Mouse (Mus musculus) kidney, embryonic 16.5 days (tissue): Measurements from ENCODE around the gene Arhgef1. TPM values are rescaled to one million over a fixed set of nuclear protein-coding genes. Genes with fewer than 3 reads are reported as not detected.

Experiments used
- ATAC-seq: fragments of 200-750 bp; cut with Nextera tagmentation; 2 replicates; pipeline ENCODE4 v1.8.0; 2017; ENCODE audit warnings: moderate TSS enrichment; ENCODE audit not compliant: low FRiP score, low TSS enrichment
- H3K27ac ChIP-seq: fragments of 300-500 bp; sonication (generic); 2 replicates; pipeline ENCODE4 v1.5.1; 2014; ENCODE audit warnings: low read length
- H3K27me3 ChIP-seq: fragments of 300-500 bp; sonication (generic); 2 replicates; pipeline ENCODE4 v1.6.1; 2014; ENCODE audit warnings: low read length, control low read depth, mixed read lengths; ENCODE audit not compliant: insufficient read depth
- H3K36me3 ChIP-seq: fragments of 300-500 bp; sonication (generic); 2 replicates; pipeline ENCODE4 v1.6.1; 2014; ENCODE audit warnings: low read length, control low read depth, mixed read lengths; ENCODE audit not compliant: insufficient read depth
- H3K4me1 ChIP-seq: fragments of 300-500 bp; sonication (generic); 2 replicates; pipeline ENCODE4 v1.6.1; 2014; ENCODE audit warnings: low read length, control low read depth, mixed read lengths; ENCODE audit not compliant: insufficient read depth
- H3K4me2 ChIP-seq: fragments of 300-500 bp; sonication (generic); replicated peaks from 2 replicates; pipeline ENCODE4 v1.6.1; 2014; ENCODE audit warnings: low read depth, low read length
- H3K4me3 ChIP-seq: fragments of 300-500 bp; sonication (generic); 2 replicates; pipeline ENCODE4 v1.5.1; 2014; ENCODE audit warnings: mild to moderate bottlenecking, low read length
- H3K9ac ChIP-seq: fragments of 300-500 bp; sonication (generic); replicated peaks from 2 replicates; pipeline ENCODE4 v1.6.1; 2014; ENCODE audit warnings: low read length
- H3K9me3 ChIP-seq: fragments of 300-500 bp; sonication (generic); 2 replicates; pipeline ENCODE4 v1.6.1; 2016; ENCODE audit warnings: low read length, control low read depth
- WGBS: fragments of 180-500 bp; shearing (Covaris S2); extraction: QIAGEN DNeasy Blood & Tissue Kit; methylation state at CpG from one replicate; pipeline ENCODE4 v1.1.7; 2014; 5-methylcytosine and 5-hydroxymethylcytosine counted together
- polyA plus RNA-seq: library from polyadenylated mRNA; unstranded; fragments of >200 nt; fragmentation: Nextera tagmentation; extraction: Ambion mirVana; gene quantifications from 2 replicates; pipeline ENCODE4 v1.2.1, GENCODE M21; 2015

Arhgef1 gene
- polyA plus RNA-seq, 1 experiment from 2014 or later = 94.7 TPM

DNA sequence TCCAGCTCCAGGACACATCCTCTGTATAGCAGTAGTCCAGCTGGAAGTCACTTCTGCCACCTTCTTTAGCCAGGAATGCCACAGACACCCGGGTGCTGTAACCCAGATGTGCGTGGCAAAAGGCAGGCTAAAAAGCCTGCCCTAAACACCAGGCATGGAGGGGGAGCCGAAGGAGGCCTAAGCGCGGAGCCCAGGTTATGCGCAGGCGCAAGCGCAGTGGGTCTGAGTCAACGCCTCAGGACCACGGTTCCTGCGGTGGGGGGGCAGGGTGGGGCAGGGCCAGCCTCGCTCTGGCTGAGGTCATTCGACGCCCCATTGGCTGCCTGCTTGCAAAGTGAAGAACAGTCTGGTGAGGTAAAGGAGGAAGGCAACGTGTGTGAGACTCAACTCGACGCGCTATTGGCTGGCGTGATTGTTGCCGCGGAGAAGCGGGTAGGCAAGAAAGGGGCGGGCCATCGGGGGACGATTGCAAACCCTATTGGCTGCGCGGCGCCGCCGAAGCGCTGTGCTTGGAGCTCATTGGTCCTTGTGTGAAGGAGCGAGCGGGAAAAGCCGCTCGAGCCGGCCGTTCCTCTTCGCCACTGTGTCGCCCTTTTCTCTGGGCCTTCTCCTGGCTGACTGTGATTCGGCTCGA lies 33.1 kb upstream of the Arhgef1 start, which contains the start of the genes Lypd4 and Dmrtc2:
Gene Lypd4 (minus strand): TSS at position 410 of the 634 bp plus-strand sequence.
Gene Dmrtc2 (plus strand): TSS at position 526 of the 634 bp plus-strand sequence.
- Histone ChIP-seq H3K4me1 (no peaks in the 10 kb centered on the region), H3K27ac (no peak within 1 kb of the TSS), H3K4me2 (no peak within 1 kb of the TSS), H3K9me3 (0 out of 2 replicates have a peak, but pooled peaks cover 2% of the 10 kb centered on the region), H3K36me3 (no peaks in the 10 kb centered on the region), H3K9ac (no peak within 1 kb of the TSS), H3K27me3 (no peaks in the 10 kb centered on the region), H3K4me3 (no peak within 1 kb of the TSS)
- 0 out of 2 replicates have a peak, but pooled peaks have one; percentile 23 for ATAC-seq
- 56% methylated on average over 41 of the region's 41 CpGs for WGBS

DNA sequence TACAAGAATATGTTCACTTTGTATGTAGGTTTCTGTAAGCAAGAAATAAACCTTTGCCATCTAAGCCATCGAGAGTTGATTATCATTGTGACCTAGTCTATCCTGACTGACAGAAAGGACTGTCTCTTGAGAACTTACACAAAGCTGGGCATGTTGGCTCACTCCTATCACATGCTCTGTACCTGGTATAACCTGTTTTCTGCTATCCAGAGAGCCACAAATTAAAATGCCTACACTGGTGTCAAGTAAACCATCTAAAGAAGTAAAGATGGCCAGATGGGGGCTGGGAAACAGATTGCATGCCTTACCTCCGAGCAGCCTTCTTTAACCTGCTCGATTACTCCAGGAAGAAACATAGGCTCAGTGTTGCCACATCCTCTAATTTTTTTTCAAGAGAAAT lies 25.1 kb upstream of the Arhgef1 start:
- 68% methylated on average over 3 of the region's 3 CpGs for WGBS
- ATAC-seq = no peak
- Histone ChIP-seq H3K36me3 (no peaks in the 10 kb centered on the region), H3K9me3 (no peaks in the 10 kb centered on the region), H3K4me2 (no peak overlapping the region), H3K9ac (no peak overlapping the region), H3K4me1 (0 out of 2 replicates have a peak, but pooled peaks cover 8% of the 10 kb centered on the region), H3K27ac (no peak overlapping the region), H3K4me3 (no peak overlapping the region), H3K27me3 (no peaks in the 10 kb centered on the region)

DNA sequence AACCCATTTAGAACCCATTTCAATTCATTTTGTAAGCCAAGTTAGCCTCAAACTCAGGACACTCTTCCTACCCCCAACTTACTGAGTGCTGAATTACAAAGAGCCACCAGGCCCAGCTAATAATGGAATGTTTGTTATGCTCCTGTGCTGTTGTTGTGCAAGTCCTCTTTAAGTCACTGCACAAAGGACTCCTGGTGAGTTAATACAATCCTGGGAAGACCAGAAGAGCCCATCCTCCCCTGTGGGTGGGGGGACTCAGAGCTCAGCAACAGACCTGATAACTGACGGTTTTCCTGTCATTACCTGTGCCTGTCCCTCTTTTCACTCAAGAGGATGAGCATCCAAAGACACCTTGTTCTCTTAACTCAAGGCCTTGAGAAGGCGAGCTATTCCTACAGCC lies 23.1 kb upstream of the Arhgef1 start:
- no peaks in the 10 kb centered on the region for H3K9me3 ChIP-seq
- 0 out of 2 replicates have a peak, but pooled peaks cover 8% of the 10 kb centered on the region for H3K4me1 ChIP-seq
- H3K27me3 ChIP-seq = no peaks in the 10 kb centered on the region
- no peak overlapping the region for H3K9ac ChIP-seq
- H3K36me3 ChIP-seq = no peaks in the 10 kb centered on the region
- no peak for ATAC-seq
- WGBS = 29% methylated on average over 2 of the region's 2 CpGs
- H3K4me2 ChIP-seq = no peak overlapping the region
- H3K4me3 ChIP-seq = no peak overlapping the region
- no peak overlapping the region for H3K27ac ChIP-seq

DNA sequence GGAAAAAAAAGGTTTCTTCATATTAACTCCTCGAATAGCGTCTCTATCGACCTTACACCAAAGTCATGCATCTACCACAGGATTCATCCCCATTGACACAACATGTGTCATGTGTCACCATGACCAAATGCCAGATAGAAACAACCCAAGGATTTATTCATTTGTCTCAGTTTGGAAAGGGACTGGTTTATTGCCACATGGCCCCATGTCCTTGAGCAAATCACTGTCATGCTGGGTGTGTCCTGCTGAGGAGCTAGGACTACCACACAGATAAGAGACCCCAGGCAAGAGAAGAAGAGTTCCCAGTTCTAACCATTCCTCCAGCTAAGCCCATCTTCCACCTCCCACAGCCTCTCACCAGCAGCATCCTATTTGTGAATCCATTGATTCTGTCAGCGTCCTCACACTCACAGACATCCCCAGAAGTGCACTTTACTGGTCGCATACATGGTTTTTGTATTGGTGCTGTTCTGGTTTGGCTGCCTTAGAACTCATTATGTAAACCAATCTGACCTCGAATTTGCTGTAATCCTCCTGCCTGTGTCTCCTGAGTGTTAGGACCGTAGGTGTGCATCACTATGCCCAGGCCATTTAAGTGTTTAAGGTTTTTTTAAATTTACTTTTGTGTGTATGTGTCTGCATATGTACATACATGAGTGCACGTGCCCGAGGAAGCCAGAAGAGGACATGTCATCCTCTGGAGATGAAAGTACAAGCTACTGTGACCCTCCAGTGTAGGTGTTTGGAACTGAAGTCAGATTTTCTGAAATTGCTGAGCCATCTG lies 20.1 kb upstream of the Arhgef1 start:
- no peak overlapping the region for H3K4me3 ChIP-seq
- ATAC-seq = no peak
- WGBS = 94% methylated on average over 9 of the region's 9 CpGs
- H3K9ac ChIP-seq = no peak overlapping the region
- no peak overlapping the region for H3K4me2 ChIP-seq
- peaks cover 22% of the 10 kb centered on the region for H3K36me3 ChIP-seq
- no peaks in the 10 kb centered on the region for H3K9me3 ChIP-seq
- peaks cover 31% of the 10 kb centered on the region for H3K4me1 ChIP-seq
- H3K27ac ChIP-seq = no peak overlapping the region
- H3K27me3 ChIP-seq = no peaks in the 10 kb centered on the region

DNA sequence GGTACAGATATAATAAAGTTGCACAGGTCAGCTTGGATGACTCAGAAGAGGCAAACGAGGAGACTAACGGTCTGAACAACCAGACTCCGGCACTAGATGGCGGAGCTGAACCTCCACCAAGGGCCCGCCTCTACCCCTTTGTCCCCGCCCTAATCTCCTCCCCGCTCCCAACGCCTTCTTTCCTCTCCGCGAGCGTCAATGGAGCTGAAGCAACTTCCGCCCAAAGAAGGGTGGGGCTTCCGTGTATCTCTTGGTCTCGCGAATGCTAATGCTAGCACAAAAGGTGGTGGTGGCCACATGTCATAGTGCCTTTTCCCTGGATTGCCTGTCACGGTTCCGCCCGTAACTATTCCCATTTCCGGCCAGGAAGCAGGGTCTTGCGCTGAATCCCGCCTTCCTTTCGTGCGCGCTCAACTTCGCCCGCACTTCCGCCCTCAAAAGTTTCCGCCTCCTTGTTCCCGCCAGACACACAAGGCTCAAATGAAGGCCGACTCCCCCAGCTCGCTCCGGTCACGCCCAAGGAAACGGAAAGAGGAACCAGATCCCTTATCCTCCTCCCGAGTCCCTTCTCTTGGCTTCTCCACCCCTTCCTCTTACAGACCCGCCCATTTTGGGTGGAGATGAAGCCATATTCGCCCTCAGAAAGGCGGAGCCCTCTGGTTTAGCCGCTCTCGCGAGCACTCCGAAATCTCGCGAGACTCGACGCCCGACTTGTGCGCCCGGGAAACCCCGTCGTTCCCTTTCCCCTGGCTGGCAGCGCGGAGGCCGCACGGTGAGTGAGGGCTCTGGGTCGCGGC lies 18.6 kb upstream of the Arhgef1 start, which contains the start of gene Rps19:
Gene Rps19 (plus strand): TSS at position 476 of the 797 bp plus-strand sequence.
- peak within 1 kb of the TSS; percentile 94 for H3K27ac ChIP-seq
- H3K9ac ChIP-seq = peak within 1 kb of the TSS; percentile 100
- peak within 1 kb of the TSS; percentile 93 for H3K4me2 ChIP-seq
- H3K27me3 ChIP-seq = no peaks in the 10 kb centered on the region
- H3K4me1 ChIP-seq = peaks cover 43% of the 10 kb centered on the region
- H3K36me3 ChIP-seq = peaks cover 35% of the 10 kb centered on the region
- under 1% methylated on average over 57 of the region's 57 CpGs for WGBS
- peak; percentile 95 for ATAC-seq
- H3K9me3 ChIP-seq = no peaks in the 10 kb centered on the region
- H3K4me3 ChIP-seq = peak within 1 kb of the TSS; percentile 89

DNA sequence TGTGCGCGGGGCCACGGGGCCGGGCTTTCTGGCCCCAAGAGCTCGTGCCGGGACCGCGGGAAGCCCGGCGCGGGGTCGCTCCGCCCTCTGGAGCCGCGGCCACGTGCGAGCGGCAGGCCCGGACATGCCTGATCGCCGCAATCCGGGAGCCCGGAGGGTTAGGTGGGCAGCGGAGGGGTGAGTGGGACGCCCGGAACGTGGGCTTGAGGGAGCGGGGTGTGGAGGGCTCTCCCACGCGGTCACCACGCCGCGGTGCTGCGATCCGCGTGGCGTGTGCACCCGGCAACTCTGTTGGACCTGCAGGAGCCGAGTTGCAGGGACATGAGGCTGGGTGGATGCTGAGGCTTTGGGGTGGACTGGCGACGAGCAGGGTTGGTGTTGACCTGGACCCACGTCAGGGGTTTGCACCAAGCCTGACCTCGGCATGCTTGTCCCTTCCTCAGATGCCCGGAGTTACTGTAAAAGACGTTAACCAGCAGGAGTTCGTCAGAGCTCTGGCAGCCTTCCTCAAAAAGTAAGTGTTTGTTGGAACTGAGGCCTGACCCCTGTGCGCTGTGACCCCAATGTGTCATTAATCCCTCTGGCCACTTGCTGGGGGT lies 17.9 kb upstream of the Arhgef1 start:
- H3K9me3 ChIP-seq = no peaks in the 10 kb centered on the region
- H3K27ac ChIP-seq = peak overlapping the region; percentile 94
- peaks cover 42% of the 10 kb centered on the region for H3K36me3 ChIP-seq
- peak overlapping the region; percentile 100 for H3K9ac ChIP-seq
- peak overlapping the region; percentile 93 for H3K4me2 ChIP-seq
- peak overlapping the region; percentile 89 for H3K4me3 ChIP-seq
- peaks cover 45% of the 10 kb centered on the region for H3K4me1 ChIP-seq
- under 1% methylated on average over 47 of the region's 47 CpGs for WGBS
- H3K27me3 ChIP-seq = no peaks in the 10 kb centered on the region
- ATAC-seq = peak; percentile 0

DNA sequence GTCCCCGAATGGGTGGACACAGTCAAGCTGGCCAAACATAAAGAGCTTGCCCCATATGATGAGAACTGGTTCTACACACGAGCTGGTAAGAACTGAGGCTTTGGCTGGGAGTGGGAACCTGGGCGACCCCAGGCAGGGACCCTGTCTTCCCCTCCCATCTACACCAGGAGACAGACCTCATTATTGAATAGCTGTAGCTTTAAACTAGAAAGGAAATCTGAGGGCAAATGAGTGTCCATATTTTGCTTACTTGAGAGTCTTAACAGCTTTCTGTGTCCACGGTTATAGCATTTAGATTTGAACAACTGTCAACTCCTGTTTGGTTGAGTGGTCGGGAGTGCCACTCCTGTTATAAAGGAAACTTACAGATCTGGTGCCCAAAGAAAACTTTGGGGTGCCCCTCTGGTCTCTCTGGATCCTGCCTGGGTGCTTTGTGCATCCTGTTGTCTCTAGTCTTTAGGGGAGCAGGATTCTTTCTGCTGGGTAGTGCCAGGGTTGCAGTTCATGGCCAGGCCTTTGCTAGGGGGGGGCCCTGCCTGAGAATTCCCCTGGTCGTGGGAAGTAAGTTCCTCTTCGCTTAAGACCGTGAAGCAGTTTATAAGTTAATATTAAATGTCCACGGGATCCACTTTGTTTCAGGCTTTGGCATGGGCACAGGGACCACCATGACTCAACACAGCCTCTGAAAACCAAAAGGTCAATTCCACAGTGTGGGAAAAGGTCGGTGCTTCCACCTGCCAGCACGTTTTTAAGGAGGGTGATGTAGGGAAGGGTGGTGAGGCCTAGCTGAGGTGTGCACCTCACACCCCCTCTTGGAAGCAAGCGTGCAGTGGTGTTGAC lies 17.0 kb upstream of the Arhgef1 start:
- peak overlapping the region; percentile 100 for H3K9ac ChIP-seq
- peak overlapping the region; percentile 89 for H3K4me3 ChIP-seq
- H3K27me3 ChIP-seq = no peaks in the 10 kb centered on the region
- 22% methylated on average over 12 of the region's 12 CpGs for WGBS
- no peak for ATAC-seq
- H3K4me2 ChIP-seq = peak overlapping the region; percentile 93
- peaks cover 37% of the 10 kb centered on the region for H3K4me1 ChIP-seq
- peaks cover 49% of the 10 kb centered on the region for H3K36me3 ChIP-seq
- H3K27ac ChIP-seq = peak overlapping the region; percentile 94
- no peaks in the 10 kb centered on the region for H3K9me3 ChIP-seq

DNA sequence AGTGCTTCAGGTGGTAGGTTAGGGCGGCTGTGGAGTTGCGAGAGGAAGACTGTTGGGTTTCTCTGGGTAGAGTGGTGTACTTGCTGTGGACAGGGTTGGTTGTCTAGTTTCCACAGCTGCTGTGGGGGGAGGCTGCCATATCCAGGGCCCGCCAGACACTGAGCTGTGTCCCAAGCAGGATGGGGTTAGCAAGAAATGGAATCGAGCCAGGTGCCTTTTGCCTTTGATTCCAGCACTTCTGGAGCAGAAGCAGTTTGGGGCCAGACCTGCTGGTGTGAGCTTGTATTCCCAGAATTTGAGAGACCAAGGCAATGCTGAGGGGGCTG lies 16.4 kb upstream of the Arhgef1 start:
- Histone ChIP-seq H3K27me3 (no peaks in the 10 kb centered on the region), H3K9ac (peak overlapping the region; percentile 100), H3K4me1 (peaks cover 37% of the 10 kb centered on the region), H3K4me3 (peak overlapping the region; percentile 89), H3K9me3 (no peaks in the 10 kb centered on the region), H3K36me3 (peaks cover 53% of the 10 kb centered on the region), H3K4me2 (peak overlapping the region; percentile 93), H3K27ac (peak overlapping the region; percentile 94)
- no peak for ATAC-seq
- WGBS = 52% methylated on average over 4 of the region's 4 CpGs
